Mouse (Mus musculus): ENCODE measurements at regions not wholly inside any gene's neighbourhood (a gene's known extent, or its start where the extent isn't known, plus 50 kb on each side); places are given as distances from the start of the nearest gene placed in this dataset.

- TF ChIP-seq CTCF (IDR thresholded peaks at IDR 0.05; ENCODE audit: insufficient read depth, low read depth, low read length) (no peak), POLR2A (IDR thresholded peaks at IDR 0.05; ENCODE audit: insufficient read depth, low read depth, low read length) (no peak)
Observed at GRCm38 (mm10) chr14:76868131-76868530, 168.4 kb upstream of the Ccdc122 start.

All from olfactory bulb, adult 2 months (tissue).